Mouse (Mus musculus): ENCODE results near the gene Timm29.
A peak's percentile ranks its signal among the peaks of the same experiment; 100 is the strongest.
"Not testable (repeated sequence)": the region's sequence is repeated elsewhere in the genome, so short reads cannot be mapped to it uniquely, and the experiment has no call there.

The Timm29 gene

GRCm38 (mm10) chr9:21578226-21578625 lies 14.3 kb upstream of the Timm29 start:
- DNase-seq (ENCODE audit: low spot score) = no peak

DNA sequence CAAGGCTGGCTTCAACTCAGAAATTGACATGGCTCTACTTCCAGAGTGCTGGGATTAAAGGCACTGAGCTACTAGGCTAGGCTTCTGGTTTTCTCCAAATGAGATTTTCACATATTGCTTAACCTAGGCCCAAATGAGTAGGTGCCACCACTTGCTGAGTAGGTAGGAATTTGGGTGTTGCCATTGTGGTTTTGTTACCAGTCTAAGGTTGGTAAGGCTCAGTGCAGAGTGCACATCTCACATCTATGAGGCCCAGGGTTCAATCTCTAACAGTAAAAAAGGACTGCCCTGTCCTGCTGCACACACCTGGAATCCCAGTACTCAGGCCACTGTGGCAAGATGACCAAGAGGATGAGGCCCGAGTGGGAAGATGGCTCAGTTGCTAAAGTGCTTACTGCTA lies 7.1 kb upstream of the Timm29 start:
- DNase-seq (ENCODE audit: low spot score) = no peak

DNA sequence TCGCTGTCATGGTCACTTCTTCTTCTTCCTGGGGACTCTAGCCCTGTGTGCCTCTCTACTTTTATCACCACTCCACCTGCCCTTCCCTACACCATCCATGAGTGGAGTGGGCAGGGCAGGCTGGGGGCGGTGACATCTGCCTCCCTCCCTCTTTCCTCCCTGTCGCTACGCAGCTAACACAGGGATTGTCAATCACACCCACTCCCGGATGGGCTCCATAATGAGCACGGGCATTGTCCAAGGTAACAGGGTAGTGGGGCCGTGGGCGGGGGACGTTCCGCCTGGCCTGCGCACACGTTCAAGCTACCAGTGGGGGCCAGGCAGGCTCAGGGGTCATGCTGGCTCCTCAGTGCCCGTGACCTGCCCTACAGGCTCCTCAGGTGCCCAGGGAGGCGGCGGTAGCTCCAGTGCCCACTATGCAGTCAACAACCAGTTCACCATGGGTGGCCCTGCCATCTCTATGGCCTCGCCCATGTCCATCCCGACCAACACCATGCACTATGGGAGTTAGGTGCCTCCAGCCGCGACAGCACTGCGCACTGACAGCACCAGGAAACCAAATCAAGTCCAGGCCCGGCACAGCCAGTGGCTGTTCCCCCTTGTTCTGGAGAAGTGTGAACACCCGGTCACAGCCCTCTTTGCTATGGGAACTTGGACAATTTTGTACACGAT lies 4.7 kb upstream of the Timm29 start:
- no peak for DNase-seq (ENCODE audit: low spot score)

- DNase-seq (ENCODE audit: low spot score) = no peak
These were observed 4.2 kb upstream of the Timm29 start for GRCm38 (mm10) chr9:21588350-21588749.

DNA sequence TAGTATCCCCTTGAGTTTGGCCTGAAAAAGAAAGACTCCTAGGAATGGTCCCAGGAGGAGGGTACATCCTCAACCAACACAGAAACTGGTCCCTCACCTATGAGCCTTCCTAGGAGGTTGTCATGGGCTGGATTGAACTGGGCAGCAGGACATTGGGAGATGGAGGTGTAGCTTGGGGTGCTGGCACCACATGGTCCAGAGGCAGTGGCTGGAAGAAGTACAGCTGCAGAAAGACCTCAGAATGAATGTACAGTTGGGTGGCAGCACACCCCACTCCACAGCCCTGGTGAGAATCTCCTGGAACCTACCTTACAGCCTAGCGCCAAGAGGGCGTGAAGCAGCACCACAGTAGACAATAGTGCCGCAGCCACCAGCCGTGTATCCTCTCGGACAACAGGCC lies 3.0 kb upstream of the Timm29 start:
- DNase-seq (ENCODE audit: low spot score) = no peak

- no peak for DNase-seq (ENCODE audit: low spot score)
These were observed 1.2 kb upstream of the Timm29 start for GRCm38 (mm10) chr9:21591127-21591830.

GRCm38 (mm10) chr9:21591831-21592702 lies 455 bp upstream of the Timm29 start:
- DNase-seq (ENCODE audit: low spot score) = no peak

- DNase-seq (ENCODE audit: low spot score) = peak; percentile 41
These were observed 700 bp downstream of the Timm29 start for GRCm38 (mm10) chr9:21593122-21593721.

- not testable (repeated sequence) for DNase-seq (ENCODE audit: low spot score)
These were observed 1.8 kb downstream of the Timm29 start for GRCm38 (mm10) chr9:21594350-21594749.

DNA sequence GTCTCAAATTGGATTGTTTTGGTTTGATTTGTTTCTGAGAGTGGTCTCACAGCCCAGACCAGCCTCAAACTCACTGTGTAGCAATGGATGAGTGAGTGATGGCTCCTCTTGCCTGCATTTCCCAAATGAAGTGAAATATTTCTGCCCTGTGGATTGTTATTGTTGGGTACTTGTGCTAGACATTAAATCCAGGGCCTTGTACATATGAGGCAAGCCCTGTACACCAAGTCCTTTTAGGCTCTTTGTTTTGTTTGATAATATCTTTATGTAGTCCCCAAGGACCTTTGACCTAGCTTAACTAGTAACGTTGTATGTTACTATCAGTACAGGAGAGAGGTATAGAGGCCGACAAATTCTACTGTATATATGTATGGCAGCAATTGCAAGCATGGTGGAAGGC lies 2.3 kb downstream of the Timm29 start:
- DNase-seq (ENCODE audit: low spot score) = no peak

DNA sequence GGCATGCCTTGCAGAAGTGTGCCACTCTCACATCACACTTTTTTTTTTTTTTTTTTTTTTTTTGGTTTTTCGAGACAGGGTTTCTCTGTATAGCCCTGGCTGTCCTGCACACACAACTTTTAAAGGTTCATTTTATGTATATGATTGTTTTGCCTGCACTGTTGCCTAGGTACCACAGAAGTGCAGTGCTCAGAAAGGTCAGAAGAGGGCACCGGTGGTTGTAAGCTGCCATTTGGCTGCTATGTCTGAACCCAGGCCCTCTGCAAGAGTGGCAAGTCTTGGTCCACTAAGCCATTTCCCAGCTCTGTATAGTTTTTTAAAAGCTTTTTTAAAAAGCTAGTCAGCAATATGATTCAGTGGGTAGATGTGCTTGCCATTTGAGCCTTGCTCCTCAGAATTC lies 5.7 kb downstream of the Timm29 start:
- DNase-seq (ENCODE audit: low spot score) = no peak

DNA sequence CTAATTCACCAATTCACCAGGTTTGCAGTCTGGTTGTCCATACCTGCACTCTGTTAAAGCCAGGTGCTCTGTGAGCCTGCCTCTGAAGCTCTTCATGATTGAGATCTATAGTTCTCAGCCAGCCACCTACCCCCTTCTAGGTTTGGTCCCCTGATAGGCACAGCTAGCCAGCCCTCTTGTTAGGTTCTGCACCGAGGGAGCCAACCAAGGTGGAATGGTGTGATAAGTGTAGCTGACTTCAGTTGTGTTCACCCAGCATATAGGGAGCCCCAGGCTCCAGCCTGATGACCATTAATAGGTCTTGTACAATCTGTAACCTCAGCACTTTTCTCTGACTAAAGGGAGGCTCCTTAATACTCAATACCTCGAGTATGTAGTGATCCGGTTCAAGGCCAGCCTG lies 7.7 kb downstream of the Timm29 start:
- no peak for DNase-seq (ENCODE audit: low spot score)

DNA sequence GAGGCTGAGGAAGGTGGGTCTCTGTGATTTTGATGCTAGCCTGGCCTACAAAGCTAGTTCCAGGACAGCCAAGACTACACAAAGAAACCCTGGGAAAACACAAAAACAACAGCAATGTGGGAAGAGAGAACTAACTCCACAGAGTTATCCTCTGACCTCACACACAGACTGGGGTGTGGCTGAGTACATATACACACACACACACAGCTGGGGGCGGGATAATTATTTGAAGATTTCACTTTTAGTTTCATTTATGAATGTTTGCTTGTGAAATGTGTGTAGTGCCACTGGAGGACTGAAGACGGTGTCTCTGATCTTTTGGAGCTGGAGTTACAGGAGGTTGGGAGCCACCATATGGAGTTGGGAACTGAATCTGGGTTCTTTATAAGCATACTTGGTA lies 8.6 kb downstream of the Timm29 start:
- DNase-seq (ENCODE audit: low spot score) = no peak

- DNase-seq (ENCODE audit: low spot score) = peak; percentile 62
These were observed 9.3 kb downstream of the Timm29 start for GRCm38 (mm10) chr9:21601722-21602399.

DNA sequence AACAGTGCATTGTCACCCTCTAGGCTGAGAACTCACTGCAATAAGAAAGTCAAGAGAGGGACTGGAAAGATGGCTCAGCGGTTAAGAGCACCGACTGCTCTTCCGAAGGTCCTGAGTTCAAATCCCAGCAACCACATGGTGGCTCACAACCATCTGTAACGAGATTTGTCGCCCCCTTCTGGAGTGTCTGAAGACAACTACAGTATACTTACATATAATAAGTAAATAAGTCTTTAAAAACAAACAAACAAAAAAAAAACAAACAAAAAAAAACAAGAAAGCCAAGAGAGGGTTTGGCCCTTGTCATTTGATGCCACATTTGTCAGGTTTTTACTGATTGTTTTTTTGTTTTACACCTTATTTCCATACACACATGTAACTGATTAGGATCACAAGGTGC lies 11.6 kb downstream of the Timm29 start:
- no peak for DNase-seq (ENCODE audit: low spot score)

DNA sequence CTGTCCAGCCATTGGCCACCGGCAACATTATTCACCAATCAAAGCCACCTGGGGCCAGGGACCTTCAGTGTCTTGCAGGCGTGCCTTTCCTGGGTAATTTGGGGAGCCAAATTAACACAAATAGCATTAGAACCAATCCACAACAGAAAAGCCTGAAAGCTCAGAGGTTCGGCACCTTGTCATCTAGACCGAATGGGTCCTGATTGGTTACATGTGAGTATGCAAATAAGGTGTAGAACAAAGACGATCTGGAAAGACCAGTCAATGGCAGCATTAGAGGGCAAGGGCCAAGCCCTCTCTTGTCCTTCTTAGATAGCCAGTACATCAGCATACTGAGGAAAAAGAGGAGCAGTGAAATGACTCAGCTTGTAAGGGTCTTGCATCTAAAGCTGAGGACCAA lies 13.3 kb downstream of the Timm29 start:
- no peak for DNase-seq (ENCODE audit: low spot score)

DNA sequence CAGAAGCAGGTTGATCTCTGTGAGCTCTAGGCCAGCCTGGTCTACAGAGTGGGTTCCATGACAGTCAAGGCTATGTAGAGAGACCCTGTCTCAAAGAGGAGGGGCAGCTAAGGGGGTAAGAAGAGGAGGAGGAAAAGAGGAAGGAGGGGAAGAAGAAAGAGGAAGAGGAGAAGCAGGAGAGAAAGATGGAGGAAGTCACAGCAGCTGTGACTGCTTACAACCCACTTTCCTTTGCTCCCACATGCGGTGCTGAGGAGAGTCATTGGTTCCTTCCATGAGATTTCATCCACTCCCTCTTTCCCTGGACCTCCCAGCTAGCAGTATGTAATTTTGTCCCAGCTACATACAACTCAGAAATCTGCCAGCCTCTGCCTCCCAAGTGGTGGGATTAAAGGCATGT lies 14.1 kb downstream of the Timm29 start:
- no peak for DNase-seq (ENCODE audit: low spot score)

- DNase-seq (ENCODE audit: low spot score) = no peak
These were observed 17.3 kb downstream of the Timm29 start for GRCm38 (mm10) chr9:21609861-21610260.

DNA sequence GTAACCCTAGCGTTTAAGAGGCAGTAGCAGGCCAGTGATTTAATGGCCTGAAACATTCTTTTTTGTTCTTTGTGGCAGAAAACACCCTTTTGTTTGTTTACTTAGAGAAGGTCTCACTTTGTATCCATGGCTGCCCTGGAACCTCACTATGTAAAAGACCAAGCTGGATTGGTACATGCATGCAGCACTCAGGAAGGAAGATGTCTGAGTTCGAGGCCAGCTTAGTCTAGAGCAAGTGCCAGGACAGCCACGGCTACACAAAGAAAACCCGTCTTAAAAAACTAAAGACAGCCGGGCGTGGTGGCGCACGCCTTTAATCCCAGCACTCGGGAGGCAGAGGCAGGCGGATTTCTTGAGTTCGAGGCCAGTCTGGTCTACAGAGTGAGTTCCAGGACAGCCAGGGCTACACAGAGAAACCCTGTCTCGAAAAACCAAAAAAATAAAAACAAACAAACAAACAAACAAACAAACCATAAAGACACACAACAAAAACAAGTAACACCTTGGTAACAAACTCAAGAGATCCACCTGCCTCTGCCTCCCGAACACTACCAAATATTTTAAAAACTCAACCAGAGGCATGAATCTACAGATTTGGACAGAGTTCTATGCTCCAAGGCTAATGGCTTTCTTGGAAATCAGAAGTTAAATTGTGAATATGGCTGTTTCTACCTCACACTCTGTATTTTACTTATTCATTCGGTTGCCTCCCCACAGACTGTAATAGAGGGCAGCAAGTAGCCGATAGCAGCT lies 22.5 kb downstream of the Timm29 start:
- no peak for DNase-seq (ENCODE audit: low spot score)

DNA sequence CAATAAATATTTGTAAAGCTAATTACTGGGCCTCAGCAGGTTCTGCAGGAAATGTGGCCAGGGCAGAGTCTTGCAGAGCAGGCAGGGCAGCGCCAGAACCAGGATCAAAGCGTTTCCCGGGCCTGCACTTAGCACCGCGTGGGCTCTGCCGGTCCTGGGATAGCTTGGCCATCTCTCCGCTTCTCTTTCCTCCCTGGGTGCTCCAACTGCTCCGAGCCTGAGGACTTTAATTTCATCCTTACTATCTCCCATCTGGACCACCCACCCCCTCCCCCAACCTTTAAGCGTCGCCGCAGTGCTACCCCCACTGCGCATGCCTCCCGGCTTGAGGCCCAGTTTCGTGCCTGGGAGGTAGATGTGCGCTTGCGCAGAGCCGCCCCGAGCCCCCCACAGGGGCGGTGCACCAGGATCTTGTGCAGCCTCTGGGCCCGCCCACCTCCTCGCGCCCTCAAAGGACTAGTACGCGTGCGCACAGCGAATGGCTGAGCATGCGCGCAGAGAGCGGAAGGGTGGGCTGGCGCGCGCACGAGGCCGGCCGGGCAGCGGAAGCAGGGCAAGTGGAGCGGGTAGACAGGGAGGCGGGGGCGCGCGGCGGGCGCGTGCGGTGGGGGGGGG lies 23.2 kb downstream of the Timm29 start, which contains the start of gene Smarca4:
Smarca4 (plus strand) TSS at position 553 of the 615 bp plus-strand sequence.
- DNase-seq (ENCODE audit: low spot score) = peak; percentile 99

All from yolk sac, embryonic 10.5 days (tissue).